Mouse (Mus musculus): ENCODE results near the gene Gm3417.
A peak's percentile ranks its signal among the peaks of the same experiment; 100 is the strongest.
"Not testable (repeated sequence)": the region's sequence is repeated elsewhere in the genome, so short reads cannot be mapped to it uniquely, and the experiment has no call there.

Gene Gm3417

DNA sequence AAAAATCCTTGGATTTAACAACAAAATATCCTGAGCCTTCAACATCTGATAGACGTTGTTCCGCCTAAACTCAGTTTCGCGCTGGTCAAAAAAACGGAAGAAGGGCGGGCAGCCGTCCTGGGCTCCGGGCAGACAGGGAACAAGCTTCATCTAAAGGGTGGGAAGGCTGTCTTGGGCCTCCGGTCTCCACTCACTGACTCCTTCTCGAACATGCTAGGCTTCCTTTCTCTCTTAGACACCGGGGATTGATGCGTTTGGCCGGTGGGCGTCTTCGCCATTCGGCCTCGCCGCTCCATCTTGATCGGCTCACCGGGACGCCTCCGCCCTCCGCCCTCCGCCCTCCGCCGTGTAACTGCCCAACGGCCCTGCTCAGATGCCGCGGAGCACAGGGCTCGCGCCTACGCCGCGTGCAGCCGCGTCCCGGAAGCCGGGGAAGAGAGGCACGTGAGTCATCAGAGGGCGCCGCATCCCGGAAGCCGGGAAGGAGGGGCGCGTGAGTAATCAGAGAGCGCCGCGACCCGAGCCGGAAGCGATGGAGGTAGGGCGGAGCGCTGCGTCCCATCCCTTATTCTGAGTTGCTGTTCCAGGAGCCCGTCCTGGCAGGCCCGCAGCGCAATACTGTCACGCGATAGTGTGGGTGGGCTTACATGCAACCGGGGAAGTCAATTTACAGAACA is at the start of gene Gm3417, which contains the start of gene 9030025P20Rik:
TSS of gene Gm3417 (minus strand) at position 429 of the 677 bp plus-strand sequence.
TSS of gene 9030025P20Rik (plus strand) at position 107 of the 677 bp plus-strand sequence.
- DNase-seq (ENCODE audit: low spot score in 2 of 2) = not testable (repeated sequence)

DNA sequence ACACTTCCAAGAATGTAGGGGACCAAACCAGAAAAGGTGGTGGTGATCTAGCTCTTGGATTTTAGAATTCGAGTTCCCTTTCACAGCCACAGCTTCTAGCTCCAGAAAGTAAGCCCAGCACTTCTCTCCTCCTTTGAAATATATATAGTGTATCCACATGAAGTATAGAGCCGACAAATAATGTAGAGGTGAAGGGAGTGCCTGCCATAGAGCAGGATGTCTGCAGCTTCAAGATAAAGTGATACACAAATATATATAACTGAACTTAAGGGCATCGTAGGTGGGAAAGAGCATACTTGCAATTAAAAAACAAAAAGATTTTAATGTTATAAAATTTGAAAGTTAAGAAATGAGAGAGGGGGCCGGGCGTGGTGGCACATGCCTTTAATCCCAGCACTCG is 46.9 kb upstream of the Gm3417 start:
- not testable (repeated sequence) for DNase-seq (ENCODE audit: low spot score in 2 of 2)

DNA sequence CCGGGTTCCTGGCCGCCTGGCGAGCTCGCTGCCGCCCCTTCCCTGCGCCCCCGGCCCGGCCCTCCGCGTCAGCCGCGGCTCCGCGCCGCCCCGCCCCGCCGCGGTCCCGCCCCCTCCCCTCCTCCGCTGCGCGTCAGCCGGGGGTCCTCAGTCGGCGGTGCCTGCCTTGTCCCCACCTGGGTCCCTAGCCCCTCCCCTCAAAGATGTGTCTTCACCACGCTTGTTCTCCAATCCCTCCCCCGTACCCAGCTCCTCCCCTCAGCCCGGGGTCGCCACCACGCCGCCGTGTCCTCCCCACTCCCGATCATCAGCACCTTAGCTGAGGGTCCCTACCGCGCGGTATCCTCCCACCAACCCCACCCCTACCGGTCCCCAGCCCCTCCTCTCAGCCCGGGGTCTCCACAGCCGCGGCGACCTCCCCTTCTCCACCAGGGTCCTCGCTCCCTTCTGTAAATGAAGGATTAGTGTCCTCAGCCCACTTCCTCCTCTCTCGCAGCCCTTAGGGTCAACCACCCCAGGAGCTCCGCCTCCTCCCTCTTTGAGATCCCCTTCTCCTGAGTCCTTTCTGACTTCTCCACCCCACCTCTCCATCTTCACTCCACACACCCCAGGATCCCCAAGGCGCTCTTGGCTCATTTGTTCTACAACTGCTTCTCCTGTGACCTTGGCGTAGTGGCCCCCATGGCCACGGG is 46.1 kb upstream of the Gm3417 start:
- DNase-seq (ENCODE audit: low spot score in 2 of 2) = not testable (repeated sequence)

DNA sequence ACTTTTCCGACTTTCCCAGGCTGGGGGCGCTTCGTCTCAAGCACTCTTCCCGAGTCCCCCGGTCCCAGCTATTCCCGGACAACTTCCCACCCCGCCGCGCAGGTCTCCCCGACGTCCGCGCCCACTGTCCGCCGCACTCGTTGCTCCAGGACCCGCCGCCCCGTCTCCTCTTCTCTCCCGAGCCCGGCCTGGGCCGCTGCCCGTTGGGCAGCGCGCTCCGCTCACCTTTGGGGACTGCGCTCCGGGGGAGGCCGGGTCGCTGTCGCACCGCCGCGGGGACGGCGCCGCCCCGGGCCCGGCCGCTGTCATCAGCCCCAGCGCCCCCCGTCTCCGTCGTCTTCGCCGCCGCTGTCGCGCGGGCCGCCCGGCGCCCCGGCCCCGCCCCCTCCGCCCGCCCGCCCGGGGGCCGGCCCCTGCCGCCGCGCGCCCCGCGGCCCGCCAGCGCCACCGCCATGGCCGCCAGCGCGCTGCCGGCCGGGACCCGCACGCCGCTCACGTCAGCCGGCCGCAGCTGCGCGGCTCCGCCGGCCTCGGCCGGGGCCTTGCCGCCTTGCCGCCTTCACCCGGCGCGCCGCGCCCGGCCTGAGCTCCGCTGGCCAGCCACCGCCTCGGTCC is 45.4 kb upstream of the Gm3417 start:
- not testable (repeated sequence) for DNase-seq (ENCODE audit: low spot score in 2 of 2)

- DNase-seq (ENCODE audit: low spot score in 2 of 2) = peak; percentile 27 to 62
Observed at GRCm38 (mm10) chr17:15021503-15022220, 43.1 kb upstream of the Gm3417 start.

DNA sequence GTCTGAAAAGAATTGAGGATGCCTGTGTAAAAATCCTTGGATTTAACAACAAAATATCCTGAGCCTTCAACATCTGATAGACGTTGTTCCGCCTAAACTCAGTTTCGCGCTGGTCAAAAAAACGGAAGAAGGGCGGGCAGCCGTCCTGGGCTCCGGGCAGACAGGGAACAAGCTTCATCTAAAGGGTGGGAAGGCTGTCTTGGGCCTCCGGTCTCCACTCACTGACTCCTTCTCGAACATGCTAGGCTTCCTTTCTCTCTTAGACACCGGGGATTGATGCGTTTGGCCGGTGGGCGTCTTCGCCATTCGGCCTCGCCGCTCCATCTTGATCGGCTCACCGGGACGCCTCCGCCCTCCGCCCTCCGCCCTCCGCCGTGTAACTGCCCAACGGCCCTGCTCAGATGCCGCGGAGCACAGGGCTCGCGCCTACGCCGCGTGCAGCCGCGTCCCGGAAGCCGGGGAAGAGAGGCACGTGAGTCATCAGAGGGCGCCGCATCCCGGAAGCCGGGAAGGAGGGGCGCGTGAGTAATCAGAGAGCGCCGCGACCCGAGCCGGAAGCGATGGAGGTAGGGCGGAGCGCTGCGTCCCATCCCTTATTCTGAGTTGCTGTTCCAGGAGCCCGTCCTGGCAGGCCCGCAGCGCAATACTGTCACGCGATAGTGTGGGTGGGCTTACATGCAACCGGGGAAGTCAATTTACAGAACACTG is 31.3 kb upstream of the Gm3417 start, which contains the start of gene Gm3435:
TSS of gene Gm3435 (plus strand) at position 471 of the 708 bp plus-strand sequence.
- DNase-seq (ENCODE audit: low spot score in 2 of 2) = not testable (repeated sequence)

- DNase-seq (ENCODE audit: low spot score in 2 of 2) = not testable (repeated sequence)
Observed at GRCm38 (mm10) chr17:15009088-15009487, 30.5 kb upstream of the Gm3417 start.

DNA sequence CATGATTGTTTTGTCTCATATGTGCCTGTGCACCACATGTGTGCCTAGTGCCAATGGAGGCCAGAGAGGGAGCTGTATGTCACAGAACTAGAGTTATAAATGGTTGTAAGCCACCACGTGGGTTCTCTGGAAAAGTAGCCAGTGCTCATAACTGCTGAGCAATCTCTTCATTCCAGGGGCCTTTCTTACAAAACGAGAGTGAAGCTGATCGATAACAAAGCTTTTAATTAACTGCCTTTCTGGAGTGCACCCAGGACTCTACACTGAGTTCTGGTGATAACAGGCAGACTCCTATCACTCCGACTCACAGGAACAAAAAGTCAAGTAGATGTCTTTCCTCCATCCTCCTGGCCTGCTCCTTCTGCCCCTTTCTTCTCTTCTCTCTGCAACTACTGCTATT is 21.5 kb upstream of the Gm3417 start:
- DNase-seq (ENCODE audit: low spot score in 2 of 2) = not testable (repeated sequence)

- not testable (repeated sequence) for DNase-seq (ENCODE audit: low spot score in 2 of 2)
Observed at GRCm38 (mm10) chr17:14994140-14994539, 15.6 kb upstream of the Gm3417 start.

DNA sequence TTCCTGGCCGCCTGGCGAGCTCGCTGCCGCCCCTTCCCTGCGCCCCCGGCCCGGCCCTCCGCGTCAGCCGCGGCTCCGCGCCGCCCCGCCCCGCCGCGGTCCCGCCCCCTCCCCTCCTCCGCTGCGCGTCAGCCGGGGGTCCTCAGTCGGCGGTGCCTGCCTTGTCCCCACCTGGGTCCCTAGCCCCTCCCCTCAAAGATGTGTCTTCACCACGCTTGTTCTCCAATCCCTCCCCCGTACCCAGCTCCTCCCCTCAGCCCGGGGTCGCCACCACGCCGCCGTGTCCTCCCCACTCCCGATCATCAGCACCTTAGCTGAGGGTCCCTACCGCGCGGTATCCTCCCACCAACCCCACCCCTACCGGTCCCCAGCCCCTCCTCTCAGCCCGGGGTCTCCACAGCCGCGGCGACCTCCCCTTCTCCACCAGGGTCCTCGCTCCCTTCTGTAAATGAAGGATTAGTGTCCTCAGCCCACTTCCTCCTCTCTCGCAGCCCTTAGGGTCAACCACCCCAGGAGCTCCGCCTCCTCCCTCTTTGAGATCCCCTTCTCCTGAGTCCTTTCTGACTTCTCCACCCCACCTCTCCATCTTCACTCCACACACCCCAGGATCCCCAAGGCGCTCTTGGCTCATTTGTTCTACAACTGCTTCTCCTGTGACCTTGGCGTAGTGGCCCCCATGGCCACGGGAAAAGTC is 14.7 kb upstream of the Gm3417 start:
- DNase-seq (ENCODE audit: low spot score in 2 of 2) = not testable (repeated sequence)

DNA sequence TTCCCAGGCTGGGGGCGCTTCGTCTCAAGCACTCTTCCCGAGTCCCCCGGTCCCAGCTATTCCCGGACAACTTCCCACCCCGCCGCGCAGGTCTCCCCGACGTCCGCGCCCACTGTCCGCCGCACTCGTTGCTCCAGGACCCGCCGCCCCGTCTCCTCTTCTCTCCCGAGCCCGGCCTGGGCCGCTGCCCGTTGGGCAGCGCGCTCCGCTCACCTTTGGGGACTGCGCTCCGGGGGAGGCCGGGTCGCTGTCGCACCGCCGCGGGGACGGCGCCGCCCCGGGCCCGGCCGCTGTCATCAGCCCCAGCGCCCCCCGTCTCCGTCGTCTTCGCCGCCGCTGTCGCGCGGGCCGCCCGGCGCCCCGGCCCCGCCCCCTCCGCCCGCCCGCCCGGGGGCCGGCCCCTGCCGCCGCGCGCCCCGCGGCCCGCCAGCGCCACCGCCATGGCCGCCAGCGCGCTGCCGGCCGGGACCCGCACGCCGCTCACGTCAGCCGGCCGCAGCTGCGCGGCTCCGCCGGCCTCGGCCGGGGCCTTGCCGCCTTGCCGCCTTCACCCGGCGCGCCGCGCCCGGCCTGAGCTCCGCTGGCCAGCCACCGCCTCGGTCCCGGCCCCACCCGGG is 14.0 kb upstream of the Gm3417 start:
- DNase-seq (ENCODE audit: low spot score in 2 of 2) = not testable (repeated sequence)

GRCm38 (mm10) chr17:14990116-14990702 is 11.6 kb upstream of the Gm3417 start:
- peak in 1 of 2 experiments; percentile 53 for DNase-seq (ENCODE audit: low spot score in 2 of 2)

DNA sequence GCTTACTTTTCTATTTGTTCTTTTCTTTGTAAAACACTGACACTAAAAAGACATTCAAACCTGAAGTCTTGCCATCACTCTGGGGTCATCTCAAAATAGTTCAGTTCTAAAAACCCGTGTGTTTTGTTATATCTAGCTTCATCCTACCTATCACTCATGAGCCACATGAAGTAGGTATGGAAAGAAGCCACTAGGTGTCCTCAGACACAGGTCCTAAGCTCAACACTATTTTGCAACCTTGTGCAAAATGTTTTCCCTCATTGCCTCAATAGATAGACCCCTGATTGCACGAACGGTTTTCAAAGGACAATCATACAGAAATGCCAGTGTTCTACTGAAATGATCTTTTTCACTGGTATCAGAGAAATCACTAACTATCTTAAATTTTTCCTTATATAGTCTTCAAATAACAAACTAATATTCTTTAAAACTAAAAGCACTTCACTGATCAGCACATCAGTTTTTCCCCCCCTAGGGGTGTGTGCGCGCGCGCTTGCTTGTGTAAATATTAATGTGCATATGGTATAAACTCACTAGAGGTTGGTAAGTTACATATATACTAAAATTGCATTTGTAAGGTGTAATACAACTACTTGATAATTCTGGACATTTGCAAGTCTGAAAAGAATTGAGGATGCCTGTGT is 750 bp downstream of the Gm3417 start:
- not testable (repeated sequence) for DNase-seq (ENCODE audit: low spot score in 2 of 2)

GRCm38 (mm10) chr17:14968373-14968913 is 10.1 kb downstream of the Gm3417 start:
- DNase-seq (ENCODE audit: low spot score in 2 of 2) = not testable (repeated sequence)

DNA sequence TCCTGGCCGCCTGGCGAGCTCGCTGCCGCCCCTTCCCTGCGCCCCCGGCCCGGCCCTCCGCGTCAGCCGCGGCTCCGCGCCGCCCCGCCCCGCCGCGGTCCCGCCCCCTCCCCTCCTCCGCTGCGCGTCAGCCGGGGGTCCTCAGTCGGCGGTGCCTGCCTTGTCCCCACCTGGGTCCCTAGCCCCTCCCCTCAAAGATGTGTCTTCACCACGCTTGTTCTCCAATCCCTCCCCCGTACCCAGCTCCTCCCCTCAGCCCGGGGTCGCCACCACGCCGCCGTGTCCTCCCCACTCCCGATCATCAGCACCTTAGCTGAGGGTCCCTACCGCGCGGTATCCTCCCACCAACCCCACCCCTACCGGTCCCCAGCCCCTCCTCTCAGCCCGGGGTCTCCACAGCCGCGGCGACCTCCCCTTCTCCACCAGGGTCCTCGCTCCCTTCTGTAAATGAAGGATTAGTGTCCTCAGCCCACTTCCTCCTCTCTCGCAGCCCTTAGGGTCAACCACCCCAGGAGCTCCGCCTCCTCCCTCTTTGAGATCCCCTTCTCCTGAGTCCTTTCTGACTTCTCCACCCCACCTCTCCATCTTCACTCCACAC is 16.9 kb downstream of the Gm3417 start:
- DNase-seq (ENCODE audit: low spot score in 2 of 2) = not testable (repeated sequence)

DNA sequence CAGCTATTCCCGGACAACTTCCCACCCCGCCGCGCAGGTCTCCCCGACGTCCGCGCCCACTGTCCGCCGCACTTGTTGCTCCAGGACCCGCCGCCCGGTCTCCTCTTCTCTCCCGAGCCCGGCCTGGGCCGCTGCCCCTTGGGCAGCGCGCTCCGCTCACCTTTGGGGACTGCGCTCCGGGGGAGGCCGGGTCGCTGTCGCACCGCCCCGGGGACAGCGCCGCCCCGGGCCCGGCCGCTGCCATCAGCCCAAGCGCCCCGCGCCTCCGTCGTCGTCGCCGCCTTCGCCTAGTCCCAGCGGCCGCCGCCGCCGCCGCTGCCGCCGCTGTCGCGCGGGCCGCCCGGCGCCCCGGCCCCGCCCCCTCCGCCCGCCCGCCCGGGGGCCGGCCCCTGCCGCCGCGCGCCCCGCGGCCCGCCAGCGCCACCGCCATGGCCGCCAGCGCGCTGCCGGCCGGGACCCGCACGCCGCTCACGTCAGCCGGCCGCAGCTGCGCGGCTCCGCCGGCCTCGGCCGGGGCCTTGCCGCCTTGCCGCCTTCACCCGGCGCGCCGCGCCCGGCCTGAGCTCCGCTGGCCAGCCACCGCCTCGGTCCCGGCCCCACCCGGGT is 17.5 kb downstream of the Gm3417 start, which contains the start of gene Phf10:
TSS of gene Phf10 (minus strand) at position 323 of the 606 bp plus-strand sequence.
- peak; percentile 41 to 79 for DNase-seq (ENCODE audit: low spot score in 2 of 2)

- DNase-seq (ENCODE audit: low spot score in 2 of 2) = peak; percentile 40 to 76
Observed at GRCm38 (mm10) chr17:14960520-14960919, 18.1 kb downstream of the Gm3417 start.

GRCm38 (mm10) chr17:14959979-14960378 is 18.6 kb downstream of the Gm3417 start:
- peak in 1 of 2 experiments; percentile 65 for DNase-seq (ENCODE audit: low spot score in 2 of 2)
